Mouse (Mus musculus) natural killer cell, adult 2 months (primary cell): ENCODE data around the gene Sdhc.
"Not testable (repeated sequence)": the region's sequence is repeated elsewhere in the genome, so short reads cannot be mapped to it uniquely, and the experiment has no call there.

Source experiments
- DNase-seq, 2 experiments: peaks; one replicate each; pipeline ENCODE4 v3.0.0; 2022; ENCODE audit warnings: low spot score in 2 of 2

Sdhc gene

DNA sequence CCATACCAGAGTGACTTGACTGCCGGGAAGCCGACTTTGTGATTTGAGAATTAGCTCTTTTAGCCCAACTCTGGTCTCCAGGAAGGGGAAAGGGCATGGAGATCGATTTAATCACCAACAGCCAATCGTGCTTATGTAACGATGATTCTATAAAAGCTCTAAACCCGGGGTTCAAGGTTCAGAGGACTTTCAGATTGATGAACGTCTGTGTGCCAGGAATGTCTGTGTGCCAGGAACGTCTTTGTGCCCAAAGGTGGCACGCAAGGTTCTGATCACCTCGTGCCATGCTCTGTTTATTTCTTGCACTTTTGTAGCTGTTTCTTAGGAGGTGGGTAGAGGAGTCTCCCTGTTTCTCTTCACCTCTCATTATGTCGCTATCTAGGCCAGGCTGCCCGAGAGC, 18.5 kb upstream of the Sdhc start:
- no peak for DNase-seq

DNA sequence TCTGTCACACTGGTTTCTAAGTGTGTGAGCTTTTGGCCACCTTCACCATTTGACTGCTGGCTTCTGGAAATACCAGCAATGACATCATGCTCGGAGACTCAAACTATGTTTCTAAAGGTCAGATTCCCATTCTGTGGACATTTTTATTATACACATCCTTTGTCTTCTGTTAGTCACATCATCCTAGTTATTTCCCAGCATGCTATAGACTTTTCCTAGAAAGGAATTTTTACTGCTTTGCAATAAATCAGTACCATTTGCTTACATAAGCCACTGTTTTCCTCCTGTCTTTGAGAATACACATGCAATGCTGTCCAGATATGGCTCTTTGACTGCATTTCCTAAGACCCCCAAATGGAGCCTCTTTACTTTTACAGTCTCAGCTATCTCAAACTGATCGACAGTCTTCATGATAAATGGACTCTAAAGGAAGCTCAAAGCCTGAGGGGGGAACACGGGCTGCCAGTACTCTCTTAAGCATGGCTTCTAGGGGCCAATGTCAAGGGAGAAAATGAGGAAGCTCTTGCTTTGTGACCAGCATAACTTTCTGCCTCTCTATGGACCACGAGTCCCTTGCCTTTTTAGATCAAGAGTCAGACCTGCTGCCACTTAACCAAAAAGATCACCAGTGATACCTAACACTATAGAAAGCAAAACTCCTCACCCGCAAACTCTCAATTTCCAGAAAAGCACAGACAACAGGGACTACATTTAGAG, 15.4 kb upstream of the Sdhc start:
- no peak for DNase-seq

DNA sequence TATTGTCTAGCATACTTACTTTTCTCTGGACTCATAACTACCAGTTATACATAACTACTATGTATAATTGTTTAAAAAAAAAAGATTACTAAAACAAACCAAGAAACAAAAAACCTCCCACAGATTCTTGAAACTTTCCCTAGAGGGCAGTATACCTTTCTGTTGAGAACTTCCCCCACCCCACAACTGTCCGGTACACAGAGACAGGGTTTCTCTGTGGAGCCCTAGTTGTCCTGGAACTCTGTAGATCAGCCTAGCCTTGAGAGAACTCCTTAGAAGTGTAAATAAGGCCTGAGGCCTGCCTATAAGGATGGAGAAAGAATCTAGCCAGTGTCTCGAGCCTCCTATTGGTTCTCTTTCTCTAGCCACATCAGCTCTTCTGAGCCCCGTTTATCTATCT, 13.9 kb upstream of the Sdhc start:
- DNase-seq: no peak

DNA sequence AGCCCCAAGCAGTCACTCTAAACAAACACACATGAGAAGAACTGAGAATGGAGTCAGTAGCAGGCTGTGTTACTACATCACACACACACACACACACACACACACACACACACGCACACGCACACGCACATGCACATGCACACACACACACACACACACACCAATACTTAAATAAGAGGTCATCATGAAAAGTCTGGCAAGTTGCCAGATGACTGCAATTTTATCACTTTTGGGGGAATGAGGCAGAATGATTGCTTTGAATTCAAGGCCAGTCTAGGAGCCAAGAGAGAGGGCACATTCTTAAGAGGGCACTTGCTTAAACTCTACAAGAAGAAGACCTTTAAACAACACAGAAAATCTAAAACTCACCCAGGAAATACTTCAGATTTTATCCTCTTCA, 12.1 kb upstream of the Sdhc start:
- no peak for DNase-seq

DNA sequence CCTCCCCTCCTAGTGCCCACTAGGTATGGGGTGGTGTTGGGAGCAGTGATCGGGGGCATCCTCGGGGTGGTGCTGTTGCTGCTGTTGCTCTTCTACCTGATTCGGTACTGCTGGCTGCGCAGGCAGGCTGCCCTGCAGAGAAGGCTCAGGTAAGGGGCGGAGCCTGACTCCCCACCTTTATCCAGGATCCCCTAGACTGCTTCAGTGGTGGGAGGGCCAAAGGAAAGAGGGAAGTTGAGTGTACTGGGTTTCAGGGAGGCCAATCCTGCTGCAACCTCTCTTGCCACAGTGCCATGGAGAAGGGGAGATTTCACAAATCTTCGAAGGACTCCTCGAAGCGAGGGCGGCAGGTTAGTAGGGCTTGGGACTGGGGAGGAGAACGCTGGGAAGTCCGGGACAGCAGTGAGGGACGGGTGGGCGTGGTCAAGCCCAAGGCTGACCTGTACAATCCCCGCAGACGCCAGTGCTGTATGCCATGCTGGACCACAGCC, 9.1 kb upstream of the Sdhc start:
- DNase-seq: peak in 1 of 2 experiments; percentile 9

DNA sequence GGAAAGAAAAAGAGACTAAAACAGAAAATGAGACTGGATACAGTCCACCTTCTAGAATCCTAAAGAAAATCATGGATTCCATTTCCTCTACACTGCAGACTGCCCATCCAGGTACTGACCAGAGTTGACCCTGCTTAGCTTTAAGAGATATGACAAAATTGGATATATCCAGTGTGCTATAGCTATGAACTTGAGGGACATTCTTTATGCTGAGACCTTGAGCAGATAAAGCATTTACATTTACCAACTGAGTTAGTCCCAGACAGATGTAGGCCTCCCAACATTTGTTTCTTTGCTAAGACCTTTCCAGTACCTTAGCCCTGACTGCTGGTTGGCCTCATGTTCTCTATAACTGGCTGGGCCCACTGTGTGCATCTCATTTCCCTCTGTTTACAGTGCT, 7.6 kb upstream of the Sdhc start:
- DNase-seq: no peak

DNA sequence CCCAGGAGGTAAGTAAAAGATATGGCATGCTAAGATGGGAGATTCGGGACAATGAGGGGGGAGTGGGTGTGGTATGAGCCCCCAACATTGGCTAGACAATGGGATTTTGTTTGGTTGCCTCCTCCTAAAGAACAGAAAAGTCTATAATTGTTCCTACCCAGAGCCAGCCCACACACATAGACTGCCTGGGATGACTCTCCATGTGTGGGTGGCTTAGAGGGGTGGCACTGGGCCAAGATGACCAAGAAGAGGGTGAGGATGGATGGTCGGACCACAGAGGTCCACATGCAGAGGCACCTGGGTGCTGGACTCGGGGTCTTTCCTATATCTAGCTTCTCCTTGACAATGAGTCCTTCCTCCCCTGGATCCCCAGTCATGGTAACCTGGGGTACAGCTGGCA, 6.2 kb upstream of the Sdhc start:
- no peak for DNase-seq

DNA sequence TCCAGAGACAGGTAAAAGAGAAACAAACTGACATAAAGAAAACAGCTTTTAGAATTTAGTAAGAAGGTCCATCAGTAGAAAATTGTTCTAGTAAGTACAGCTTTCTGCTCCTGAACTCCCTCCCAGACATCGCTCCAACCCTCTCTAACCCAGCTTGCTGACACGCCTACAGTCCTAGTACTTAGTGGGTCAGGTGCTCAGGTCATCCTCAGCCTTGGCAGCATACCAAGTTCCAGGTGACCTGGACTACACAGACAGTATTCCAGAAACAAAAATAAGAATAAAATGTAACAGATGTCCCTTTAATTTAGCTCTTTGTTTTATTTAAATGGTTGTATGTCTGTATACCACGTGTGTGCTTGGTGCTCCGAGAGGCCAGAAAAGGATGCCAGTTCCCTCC, 1.6 kb upstream of the Sdhc start:
- DNase-seq: no peak

DNA sequence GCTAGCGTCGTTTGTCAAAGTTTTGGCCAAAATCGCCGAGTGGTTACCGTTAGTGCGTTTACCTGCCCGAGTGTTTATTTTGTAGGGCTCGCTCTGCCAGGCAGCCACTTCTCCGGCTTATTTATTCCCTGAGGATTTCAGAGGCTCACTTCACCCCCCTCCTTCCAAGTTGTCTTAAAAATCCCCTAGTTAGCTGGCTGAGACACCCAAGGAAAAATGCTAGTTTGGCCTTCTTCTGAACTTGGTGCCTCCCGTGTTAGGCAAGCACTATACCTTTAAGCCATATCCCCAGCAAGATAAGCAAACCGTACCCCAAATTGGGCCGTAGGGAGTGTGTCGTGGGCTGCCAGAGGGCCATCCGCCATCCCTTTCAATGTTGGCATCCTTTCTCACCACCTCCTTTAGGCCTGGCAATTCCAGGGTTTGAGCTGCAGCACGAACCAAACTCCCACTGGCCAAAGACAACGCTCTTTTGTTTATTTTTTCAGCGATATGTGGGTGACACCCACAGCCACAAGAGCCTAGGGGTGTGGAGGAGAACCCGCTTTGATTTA, 512 bp upstream of the Sdhc start:
- peak; percentile 2 to 18 for DNase-seq

DNA sequence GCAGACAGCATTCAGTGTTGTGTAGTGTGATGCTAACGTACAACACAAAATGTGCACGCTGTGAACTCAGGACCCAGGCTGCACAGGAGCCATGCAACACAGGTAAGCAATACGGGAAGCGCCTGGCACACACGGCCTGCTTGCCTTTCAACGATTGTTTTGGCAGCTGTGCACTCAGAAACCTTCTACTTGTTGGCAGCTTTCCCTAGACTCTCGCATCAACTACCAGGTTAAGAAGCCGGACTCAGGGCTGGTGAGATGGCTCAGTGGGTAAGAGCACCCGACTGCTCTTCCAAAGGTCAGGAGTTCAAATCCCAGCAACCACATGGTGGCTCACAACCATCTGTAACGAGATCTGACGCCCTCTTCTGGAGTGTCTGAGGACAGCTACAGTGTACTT, 7.4 kb downstream of the Sdhc start:
- DNase-seq: not testable (repeated sequence)

DNA sequence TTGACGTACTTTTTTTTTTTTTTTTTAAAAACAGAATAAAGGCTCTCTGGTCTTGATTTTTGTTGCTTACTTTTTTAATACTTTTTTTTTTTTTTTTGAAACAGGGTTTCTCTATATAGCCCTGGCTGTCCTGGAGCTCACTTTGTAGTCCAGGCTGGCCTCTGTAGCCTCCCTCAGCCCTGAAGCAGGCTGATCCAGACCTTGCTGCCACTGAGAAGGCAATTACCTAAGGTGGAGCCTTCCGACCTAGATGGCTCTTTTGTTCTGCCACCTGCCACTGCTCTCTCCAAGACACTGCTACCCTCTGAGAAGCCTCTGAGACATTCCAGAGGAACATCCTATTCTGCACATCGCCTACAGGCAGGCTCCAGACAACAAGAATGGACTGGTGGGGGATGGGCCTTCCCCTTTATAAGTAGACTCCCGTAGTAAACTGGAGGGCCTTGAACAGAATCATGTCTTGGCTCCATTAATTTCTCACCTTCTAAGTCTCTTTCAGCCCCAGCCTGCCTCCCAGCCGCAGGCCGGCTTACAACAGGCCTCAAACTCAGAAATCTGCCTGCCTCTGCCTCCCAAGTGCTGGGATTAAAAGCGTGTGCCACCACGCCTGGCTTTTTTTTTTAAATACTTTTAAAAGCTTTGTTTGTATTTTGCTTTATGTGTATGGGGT, 12.8 kb downstream of the Sdhc start:
- not testable (repeated sequence) for DNase-seq

DNA sequence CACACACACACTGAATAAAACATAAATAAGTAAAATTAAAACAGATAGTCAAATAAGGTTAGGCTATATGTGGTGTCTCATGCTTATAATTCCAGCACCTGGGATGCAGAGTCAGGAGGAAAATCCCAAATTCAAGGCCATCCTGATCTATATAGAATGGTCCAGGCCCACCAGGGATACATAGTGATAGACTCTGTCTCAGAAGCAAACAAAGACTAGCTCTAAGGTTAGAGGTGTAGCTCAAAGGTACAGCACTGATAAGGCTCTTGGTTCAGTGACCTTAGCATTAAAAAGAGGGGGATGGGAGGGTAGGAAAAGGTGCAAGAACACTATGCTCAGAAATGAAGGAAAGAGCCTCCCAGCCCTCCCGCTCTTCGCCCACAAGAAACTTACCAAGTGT, 14.8 kb downstream of the Sdhc start:
- DNase-seq: no peak

DNA sequence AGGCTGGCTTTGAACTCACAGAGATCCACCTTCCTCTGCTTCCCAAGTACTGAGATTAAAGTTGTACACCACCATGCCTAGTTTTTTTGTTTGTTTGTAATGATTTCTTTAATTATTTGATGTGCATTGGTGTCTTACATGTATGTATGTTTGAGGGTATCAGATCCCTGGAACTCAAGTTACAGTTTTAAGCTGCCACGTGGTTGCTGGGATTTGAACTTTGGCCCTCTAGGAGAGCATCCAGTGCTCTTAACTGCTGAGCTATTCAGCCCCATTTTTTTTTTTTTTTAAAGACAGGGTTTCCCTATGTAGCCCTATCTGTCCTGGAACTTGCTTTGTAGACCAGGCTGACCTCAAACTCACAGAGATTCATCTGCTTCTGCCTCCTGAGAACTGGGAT, 19.4 kb downstream of the Sdhc start:
- DNase-seq: no peak

DNA sequence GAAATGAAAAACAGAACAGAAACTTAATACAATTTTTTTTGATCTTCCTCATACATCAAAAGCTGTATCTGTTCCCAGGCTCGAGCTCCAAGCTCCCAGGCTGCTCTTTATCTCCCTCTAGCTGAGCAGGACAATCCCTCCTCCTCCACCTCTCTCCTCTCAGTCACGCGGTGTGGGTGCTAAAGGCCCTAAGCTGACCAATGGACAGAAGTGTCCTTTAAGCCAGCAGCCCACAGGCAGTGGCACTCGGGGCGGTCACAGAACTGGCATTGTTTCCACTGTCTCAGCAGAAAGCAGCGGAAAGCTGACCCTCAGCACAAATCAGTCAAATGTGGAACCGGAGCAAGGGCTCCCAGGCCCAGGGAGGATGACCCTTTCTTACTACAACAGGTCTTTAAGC, 21.2 kb downstream of the Sdhc start:
- no peak for DNase-seq

DNA sequence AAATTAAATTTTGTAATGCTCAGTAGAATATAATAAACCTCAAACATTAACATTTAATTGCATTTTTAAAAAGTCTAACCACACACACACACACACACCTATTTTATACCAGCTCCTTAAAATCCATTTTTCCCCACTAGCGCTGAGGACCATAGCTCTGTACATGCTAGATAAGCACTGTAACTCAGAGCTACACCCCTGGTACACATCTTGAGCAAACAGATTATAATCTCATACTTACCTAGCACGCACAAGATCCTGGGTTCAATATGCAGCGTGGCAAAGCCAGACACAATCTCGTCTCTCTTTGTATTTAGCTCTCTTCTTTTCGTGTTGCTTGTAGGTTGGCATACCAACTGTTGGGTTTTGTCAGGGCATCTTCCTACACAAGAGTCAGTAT, 26.0 kb downstream of the Sdhc start:
- no peak for DNase-seq

DNA sequence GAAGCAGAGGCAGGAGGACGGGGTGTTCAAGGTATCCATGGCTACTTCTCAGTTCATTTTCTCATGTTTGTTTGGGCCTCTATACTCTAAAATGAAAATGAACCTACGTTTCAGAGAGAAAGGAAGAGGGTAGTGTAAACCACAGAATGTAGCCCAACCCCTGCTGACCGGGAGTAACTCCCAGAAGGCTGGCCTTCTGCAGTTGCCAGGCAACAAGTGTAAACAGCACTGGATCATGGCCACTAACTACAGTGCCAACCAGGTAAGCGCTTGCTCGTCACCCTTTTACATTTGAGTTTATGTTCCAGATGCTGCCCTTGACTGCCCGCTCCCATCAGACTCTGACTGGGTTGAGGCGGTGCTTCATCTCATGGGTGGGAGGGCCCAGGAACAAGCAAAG, 27.5 kb downstream of the Sdhc start:
- peak; percentile 70 to 82 for DNase-seq

DNA sequence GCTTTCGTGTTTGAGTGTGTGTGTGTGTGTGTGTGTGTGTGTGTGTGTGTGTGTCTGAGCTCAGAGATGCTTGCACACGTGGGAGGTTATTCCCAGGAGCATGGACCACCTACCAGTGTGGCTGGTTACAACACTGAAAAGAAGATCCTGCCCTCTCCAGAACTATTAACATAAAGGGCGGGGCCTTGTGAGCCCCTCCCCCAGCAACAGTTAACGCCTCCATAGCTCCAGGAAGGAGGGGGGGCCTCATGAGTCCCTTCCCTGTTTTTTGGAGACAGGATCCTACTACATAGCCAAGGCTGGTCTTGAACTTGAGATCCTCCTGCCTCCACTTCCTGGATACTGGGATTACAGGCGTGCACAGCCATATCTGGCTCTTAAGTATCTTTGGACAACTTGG, 28.6 kb downstream of the Sdhc start:
- peak in 1 of 2 experiments; percentile 31 for DNase-seq

DNA sequence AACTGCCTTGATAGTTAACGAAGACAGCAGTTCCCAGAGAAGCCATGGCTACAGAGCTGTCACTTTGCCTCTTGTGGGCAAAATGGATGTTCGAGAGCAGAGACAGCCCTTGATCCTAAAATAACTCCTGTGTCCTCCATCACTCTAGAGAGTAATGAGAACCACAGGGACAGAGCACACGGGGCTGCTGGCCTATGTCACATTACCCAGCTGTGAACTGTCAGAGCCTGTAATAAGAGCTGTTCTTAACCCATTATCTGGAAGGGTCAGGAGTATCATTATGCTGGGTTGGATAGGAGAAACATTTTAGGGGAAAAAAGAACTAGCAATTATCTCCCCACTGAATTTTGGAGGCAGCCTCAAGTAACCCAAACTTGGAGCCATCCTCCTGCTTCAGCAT, 29.5 kb downstream of the Sdhc start:
- no peak for DNase-seq

DNA sequence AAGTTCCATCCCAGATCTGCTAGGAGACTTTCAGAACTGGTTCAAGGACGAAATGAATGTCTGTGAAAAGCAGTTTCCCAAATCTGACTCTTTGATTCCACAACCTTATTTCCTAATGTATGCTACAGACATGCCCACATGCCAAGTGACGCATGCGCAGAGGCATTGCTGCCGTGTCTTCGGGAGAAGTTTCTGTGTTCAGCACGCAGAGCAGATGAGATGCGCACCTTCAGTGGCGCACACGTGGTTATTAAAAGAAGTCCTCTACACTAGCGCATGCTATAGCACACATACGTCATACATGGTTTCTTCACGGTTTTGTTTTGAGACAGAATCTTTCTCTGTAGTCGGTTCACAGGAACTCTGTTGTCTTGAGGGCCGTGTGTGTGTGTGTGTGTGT, 31.0 kb downstream of the Sdhc start:
- DNase-seq: peak; percentile 31 to 62

DNA sequence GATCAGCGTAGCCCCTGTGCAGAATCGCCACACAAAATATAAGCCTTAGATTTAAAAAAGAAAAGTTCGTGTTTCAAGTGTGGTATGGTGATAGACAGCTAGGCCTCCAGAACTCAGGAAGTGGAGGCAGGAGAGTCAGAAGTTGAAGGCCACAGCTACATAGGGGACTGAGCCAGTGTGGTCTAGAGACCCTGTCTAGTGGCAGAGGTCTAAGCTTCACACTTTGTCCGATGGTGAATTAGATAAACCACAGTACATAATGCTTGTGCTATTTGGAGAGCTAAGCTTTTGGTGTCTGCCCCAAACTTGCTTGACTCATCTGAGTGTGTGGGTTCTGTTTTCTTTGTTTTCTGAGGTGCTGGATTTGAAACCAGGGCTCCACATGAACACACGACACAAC, 31.4 kb downstream of the Sdhc start:
- DNase-seq: peak; percentile 44 to 70

DNA sequence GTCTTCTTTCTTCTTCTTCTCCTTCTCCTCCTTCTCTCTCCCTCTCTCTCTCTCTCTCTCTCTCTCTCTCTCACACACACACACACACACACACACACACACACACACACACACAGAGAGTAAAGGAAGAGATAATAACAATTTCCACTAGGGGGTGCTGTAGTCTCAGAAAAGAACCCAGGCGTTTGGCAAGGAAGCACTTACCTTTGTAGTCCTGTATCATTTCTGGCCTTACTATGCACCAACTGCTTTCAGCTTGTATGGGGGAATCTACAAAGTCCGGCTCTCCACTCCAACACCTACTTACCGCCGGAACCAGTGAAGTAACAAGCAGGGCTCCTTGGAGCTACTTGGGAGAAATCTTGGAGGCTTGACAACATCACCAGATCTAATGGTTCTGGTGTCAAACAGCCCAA, 32.1 kb downstream of the Sdhc start:
- peak; percentile 75 to 80 for DNase-seq

DNA sequence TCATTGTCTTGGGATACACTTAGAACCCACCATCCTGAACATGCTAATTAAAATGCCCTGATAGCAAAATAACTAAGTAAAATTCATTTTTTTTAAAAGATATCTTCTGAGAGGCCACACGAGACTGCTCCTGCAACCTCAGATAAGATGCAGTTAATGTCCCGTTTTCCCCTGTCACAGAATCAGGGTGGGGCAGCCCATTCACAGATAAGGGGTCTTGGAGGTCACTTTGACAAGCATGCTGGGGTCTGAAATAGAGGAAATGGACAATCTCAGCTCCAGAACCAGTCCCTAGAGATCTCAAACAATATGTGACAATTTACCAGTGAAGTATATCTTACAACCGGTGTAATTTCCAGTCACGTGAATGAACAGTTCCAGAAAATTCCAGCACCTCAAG, 34.1 kb downstream of the Sdhc start:
- DNase-seq: no peak

DNA sequence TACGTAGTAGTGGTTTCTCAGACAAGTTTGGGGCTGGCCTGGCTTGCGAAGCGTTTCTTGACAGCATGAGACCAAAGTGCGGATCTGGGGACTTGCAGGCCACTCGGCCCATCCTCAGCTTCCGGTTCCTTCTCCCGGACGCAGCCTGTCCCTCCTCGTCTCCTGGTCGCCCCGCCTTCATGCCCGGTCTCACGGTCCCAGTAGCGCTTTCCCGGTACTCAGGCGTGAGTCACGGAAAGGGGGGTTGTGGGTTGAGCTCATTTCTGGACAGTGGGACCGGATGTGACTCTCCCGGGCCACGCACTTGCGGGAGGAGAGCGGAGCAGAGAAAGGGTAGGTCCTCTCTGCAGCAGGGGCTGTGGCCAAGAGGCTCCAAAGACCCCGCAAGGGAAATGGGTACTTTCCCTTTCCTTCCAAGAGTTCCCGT, 36.5 kb downstream of the Sdhc start, which contains the start of gene Cfap126:
TSS of gene Cfap126 (plus strand) at position 46 of the 427 bp plus-strand sequence.
- peak; percentile 55 to 67 for DNase-seq
